ENCODE assay signal across 27 mouse cellular contexts in genomic region chr10:95221914-95222313, GRCm38 (mm10).
A peak's percentile ranks its signal among the peaks of the same experiment; 100 is the strongest.
DNase-seq lines count a peak whose midpoint lies in the region; ATAC-seq and TF ChIP-seq lines count a peak whose summit lies in the region.
"Had no signal": no experiment of that assay in that cellular context is flagged by ENCODE, and none has a peak within 500 bp of the region (broad histone marks: within the 10 kb centered on the region; RNA-seq: fewer than 3 reads in every experiment).

No protein-coding gene starts in this region.

- H3K9ac ChIP-seq in neural tube, embryonic 13.5 days, result no peak overlapping the region
- no peak overlapping the region for H3K9ac ChIP-seq in limb, embryonic 14.5 days (ENCODE audit: low read depth, low read length, severe bottlenecking)
- H3K9ac ChIP-seq: embryonic facial prominence, embryonic 12.5 days; forebrain, postnatal 0 days; heart, embryonic 13.5 days; hindbrain, embryonic 14.5 days; liver, embryonic 12.5 days; liver, postnatal 0 days; midbrain, embryonic 12.5 days had no signal

- H3K4me1 ChIP-seq in neural tube, embryonic 13.5 days (replicated peaks), result peaks cover 19% of the 10 kb centered on the region
- H3K4me1 ChIP-seq in limb, embryonic 14.5 days (ENCODE audit: control insufficient read depth, insufficient read depth, low read length), result peaks cover 5% of the 10 kb centered on the region; the same call in 1 of the 2 replicates
- H3K4me1 ChIP-seq: liver, embryonic 12.5 days; midbrain, embryonic 12.5 days had no signal

- H3K4me2 ChIP-seq in neural tube, embryonic 13.5 days, result no peak overlapping the region
- H3K4me2 ChIP-seq in limb, embryonic 14.5 days (replicated peaks; ENCODE audit: low read depth, low read length, severe bottlenecking), result no peak overlapping the region
- H3K4me2 ChIP-seq: embryonic facial prominence, embryonic 12.5 days; heart, embryonic 13.5 days; hindbrain, embryonic 14.5 days; liver, embryonic 12.5 days; midbrain, embryonic 12.5 days had no signal

- WGBS in neural tube, embryonic 13.5 days, result 61% methylated on average over 9 of the region's 9 CpGs
- WGBS in limb, embryonic 14.5 days, result 26% methylated on average over 9 of the region's 9 CpGs

- no peaks in the 10 kb centered on the region for H3K9me3 ChIP-seq in neural tube, embryonic 13.5 days
- no peaks in the 10 kb centered on the region for H3K9me3 ChIP-seq in limb, embryonic 14.5 days (ENCODE audit: control insufficient read depth, low read length)
- H3K9me3 ChIP-seq: embryonic facial prominence, embryonic 12.5 days; forebrain, embryonic 10.5 days; heart, embryonic 13.5 days; liver, embryonic 12.5 days; midbrain, embryonic 12.5 days had no signal

- no peak for TF ChIP-seq POLR2A in limb, embryonic 14.5 days (IDR thresholded peaks at IDR 0.05; ENCODE audit: borderline replicate concordance, extremely low read depth, insufficient read depth, insufficient read length)

- DNase-seq in embryo, embryonic 11 days, result peak; percentile 31
- no peak for DNase-seq in embryo, embryonic 10 days (ENCODE audit: low spot score)
- DNase-seq in neural tube, embryonic 10.5 days (ENCODE audit: extremely low spot score, low spot score), result no peak
- DNase-seq in limb, embryonic 14.5 days (ENCODE audit: low spot score), result no peak
- DNase-seq in adrenal gland, adult (ENCODE audit: inconsistent age in 2 of 2, low spot score in 1 of 2), result no peak
- DNase-seq in adrenal gland, adult 8-10 months, result no peak
- DNase-seq: cerebellum, adult 2 months; cerebellum, postnatal 14 days; forebrain, postnatal 0 days; gastrocnemius, postnatal 10 days; heart, postnatal 10 days; kidney, adult 11 months; kidney, postnatal 14 days; layer of hippocampus, adult 9-11 months; liver, postnatal 0 days; lung, postnatal 36 days; right cerebral cortex, adult 18-20 months; spleen, adult 18-20 months; thymus, adult 2 months had no signal

- ATAC-seq in neural tube, embryonic 13.5 days (ENCODE audit: low read depth), result no peak
- peak; percentile 63; the same call in 1 of the 2 replicates for ATAC-seq in limb, embryonic 14.5 days (ENCODE audit: low FRiP score, low read depth)
- ATAC-seq: forebrain, postnatal 0 days; liver, embryonic 12.5 days; liver, postnatal 0 days had no signal

- H3K36me3 ChIP-seq in neural tube, embryonic 13.5 days, result no peaks in the 10 kb centered on the region
- no peaks in the 10 kb centered on the region for H3K36me3 ChIP-seq in limb, embryonic 14.5 days (ENCODE audit: control insufficient read depth, insufficient read depth, low read length)
- H3K36me3 ChIP-seq: embryonic facial prominence, embryonic 12.5 days; forebrain, embryonic 10.5 days; heart, embryonic 13.5 days; liver, embryonic 12.5 days; midbrain, embryonic 12.5 days had no signal

- H3K27me3 ChIP-seq in neural tube, embryonic 13.5 days, result no peaks in the 10 kb centered on the region
- H3K27me3 ChIP-seq in limb, embryonic 14.5 days (ENCODE audit: control insufficient read depth, insufficient read depth, low read length), result no peaks in the 10 kb centered on the region
- H3K27me3 ChIP-seq: CH12.LX; embryonic facial prominence, embryonic 12.5 days; liver, embryonic 12.5 days; midbrain, embryonic 12.5 days had no signal

- H3K27ac ChIP-seq in neural tube, embryonic 13.5 days (replicated peaks), result peak overlapping the region; percentile 7; the same call in 1 of the 2 replicates
- H3K27ac ChIP-seq in limb, embryonic 14.5 days (replicated peaks; ENCODE audit: low read depth, low read length), result no peak overlapping the region
- H3K27ac ChIP-seq: embryonic facial prominence, embryonic 12.5 days; forebrain, embryonic 10.5 days; heart, embryonic 13.5 days; hindbrain, embryonic 14.5 days; liver, embryonic 12.5 days; midbrain, embryonic 12.5 days had no signal

- H3K4me3 ChIP-seq in neural tube, embryonic 13.5 days, result no peak overlapping the region
- H3K4me3 ChIP-seq in limb, embryonic 14.5 days (replicated peaks; ENCODE audit: low read length), result no peak overlapping the region
- H3K4me3 ChIP-seq: embryonic facial prominence, embryonic 12.5 days; forebrain, embryonic 10.5 days; heart, embryonic 13.5 days; liver, embryonic 12.5 days; midbrain, embryonic 12.5 days had no signal
